Mouse (Mus musculus) myocyte (in vitro differentiated cells): ENCODE results near the gene Sugt1. TPM values are rescaled to one million over a fixed set of nuclear protein-coding genes. Genes with fewer than 3 reads are reported as not detected.

Experiments
- H3K27me3 ChIP-seq: one replicate; pipeline ENCODE4 v1.6.1; 2011; ENCODE audit not compliant: control insufficient read depth, insufficient read depth, insufficient read length
- H3K36me3 ChIP-seq: one replicate; pipeline ENCODE4 v1.6.1; 2011; ENCODE audit not compliant: control insufficient read depth, insufficient read depth
- H3K4me2 ChIP-seq: one replicate; pipeline ENCODE4 v1.6.1; 2011; ENCODE audit warnings: low read depth, control low read depth
- H3K4me3 ChIP-seq: one replicate; pipeline ENCODE4 v1.5.1; 2011; ENCODE audit warnings: mild to moderate bottlenecking, control low read depth, moderate library complexity
- H3K79me2 ChIP-seq: one replicate; pipeline ENCODE4 v1.6.1; 2011; ENCODE audit not compliant: control insufficient read depth, insufficient read depth
- H3ac ChIP-seq: one replicate; pipeline ENCODE4 v1.6.1; 2011; ENCODE audit not compliant: control insufficient read depth, insufficient read length
- CEBPB ChIP-seq: IDR thresholded peaks from 2 replicates; pipeline ENCODE4 v1.6.1; 2011; ENCODE audit warnings: mild to moderate bottlenecking, moderate library complexity; ENCODE audit not compliant: poor library complexity, insufficient read depth, severe bottlenecking
- E2F4 ChIP-seq: IDR thresholded peaks from one replicate; pipeline ENCODE4 v1.6.1; 2011; ENCODE audit warnings: mild to moderate bottlenecking, control low read depth, moderate library complexity; ENCODE audit not compliant: insufficient read depth
- MAX ChIP-seq: IDR thresholded peaks from one replicate; pipeline ENCODE4 v1.6.1; 2011; ENCODE audit warnings: low read depth, mild to moderate bottlenecking, control low read depth
- MYOD1 ChIP-seq, 3 experiments: IDR thresholded peaks; one replicate each; pipeline ENCODE4 v1.6.1; 2011; ENCODE audit warnings: control low read depth in 2 of 3, low read depth in 2 of 3, mild to moderate bottlenecking in 2 of 3, moderate library complexity in 1 of 3; ENCODE audit not compliant: insufficient read length in 2 of 3, control insufficient read depth in 1 of 3
- MYOG ChIP-seq, 3 experiments: IDR thresholded peaks; one replicate each; pipeline ENCODE4 v1.6.1; 2011; ENCODE audit warnings: control low read depth in 2 of 3, low read depth in 2 of 3, mild to moderate bottlenecking in 2 of 3; ENCODE audit not compliant: insufficient read length in 2 of 3, control insufficient read depth in 1 of 3, insufficient read depth in 1 of 3
- POLR2A ChIP-seq: IDR thresholded peaks from one replicate; pipeline ENCODE4 v1.6.1; 2011; ENCODE audit warnings: low read depth, mild to moderate bottlenecking, control low read depth, moderate library complexity; ENCODE audit not compliant: insufficient read length
- POLR2AphosphoS2 ChIP-seq: IDR thresholded peaks from one replicate; pipeline ENCODE4 v1.6.1; 2011; ENCODE audit warnings: low read depth, control low read depth; ENCODE audit not compliant: insufficient read length
- REST ChIP-seq: IDR thresholded peaks from one replicate; pipeline ENCODE4 v1.6.1; 2011; ENCODE audit warnings: mild to moderate bottlenecking, control low read depth, moderate library complexity; ENCODE audit not compliant: insufficient read depth, insufficient read length
- SRF ChIP-seq: IDR thresholded peaks from one replicate; pipeline ENCODE4 v1.6.1; 2011; ENCODE audit warnings: low read depth; ENCODE audit not compliant: control insufficient read depth, insufficient read length
- TCF12 ChIP-seq: IDR thresholded peaks from one replicate; pipeline ENCODE4 v1.6.1; 2011; ENCODE audit warnings: mild to moderate bottlenecking, control low read depth; ENCODE audit not compliant: poor library complexity, insufficient read depth, severe bottlenecking
- TCF3 ChIP-seq: IDR thresholded peaks from one replicate; pipeline ENCODE4 v1.6.1; 2011; ENCODE audit warnings: low read depth, control low read depth; ENCODE audit not compliant: insufficient read length
- USF1 ChIP-seq: IDR thresholded peaks from one replicate; pipeline ENCODE4 v1.6.1; 2011; ENCODE audit warnings: low read depth, mild to moderate bottlenecking, control low read depth, moderate library complexity
- polyA plus RNA-seq: library from polyadenylated mRNA; unstranded; fragments of >200 nt; fragmentation: generic; extraction: Trizol; gene quantifications from one replicate; pipeline ENCODE4 v1.2.1, GENCODE M21; 2012; ENCODE audit warnings: missing spikeins

Gene Sugt1
- polyA plus RNA-seq, 1 experiment: 65.4 TPM

GRCm38 (mm10) chr14:79661005-79661917 is 73.8 kb downstream of the Sugt1 start:
- Histone ChIP-seq H3K4me3 (no peak overlapping the region), H3K27me3 (peaks cover 34% of the 10 kb centered on the region), H3K36me3 (no peaks in the 10 kb centered on the region), H3ac (no peak overlapping the region), H3K4me2 (peak overlapping the region; percentile 47), H3K79me2 (no peaks in the 10 kb centered on the region)
- TF ChIP-seq USF1 (peak; percentile 63), MYOG (IDR thresholded peaks at IDR 0.05; ENCODE audit: control insufficient read depth in 1 of 3, insufficient read depth in 1 of 3, insufficient read length in 2 of 3, low read depth in 2 of 3) (no peak), MYOD1 (IDR thresholded peaks at IDR 0.05; ENCODE audit: control insufficient read depth in 1 of 3, insufficient read length in 2 of 3, low read depth in 2 of 3) (peak in 1 of 3 experiments; percentile 16)

GRCm38 (mm10) chr14:79662001-79662400 is 74.5 kb downstream of the Sugt1 start, which contains the start of gene Cnmd:
Gene Cnmd, minus strand, starts transcription at chr14:79662170.
- TF ChIP-seq E2F4 (no peak), REST (no peak), POLR2AphosphoS2 (no peak), TCF12 (no peak), MYOG (IDR thresholded peaks at IDR 0.05; ENCODE audit: control insufficient read depth in 1 of 3, insufficient read depth in 1 of 3, insufficient read length in 2 of 3, low read depth in 2 of 3) (no peak)
- Histone ChIP-seq H3K27me3 (peaks cover 31% of the 10 kb centered on the region), H3K36me3 (no peaks in the 10 kb centered on the region), H3K79me2 (no peaks in the 10 kb centered on the region), H3ac (no peak within 1 kb of the TSS), H3K4me2 (peak within 1 kb of the TSS; percentile 47), H3K4me3 (no peak within 1 kb of the TSS)

GRCm38 (mm10) chr14:79671008-79671407 is 83.5 kb downstream of the Sugt1 start:
- no peaks in the 10 kb centered on the region for H3K36me3 ChIP-seq
- no peak overlapping the region for H3ac ChIP-seq
- H3K27me3 ChIP-seq: peaks cover 21% of the 10 kb centered on the region
- TF ChIP-seq E2F4 (no peak), MYOD1 (IDR thresholded peaks at IDR 0.05; ENCODE audit: control insufficient read depth in 1 of 3, insufficient read length in 2 of 3, low read depth in 2 of 3) (no peak), CEBPB (no peak), SRF (no peak), POLR2A (no peak), MYOG (IDR thresholded peaks at IDR 0.05; ENCODE audit: control insufficient read depth in 1 of 3, insufficient read depth in 1 of 3, insufficient read length in 2 of 3, low read depth in 2 of 3) (no peak), TCF12 (no peak), MAX (no peak), TCF3 (no peak)
- no peaks in the 10 kb centered on the region for H3K79me2 ChIP-seq
- H3K4me3 ChIP-seq: no peak overlapping the region
- no peak overlapping the region for H3K4me2 ChIP-seq

- Histone ChIP-seq H3K36me3 (no peaks in the 10 kb centered on the region), H3K79me2 (no peaks in the 10 kb centered on the region), H3K4me3 (no peak overlapping the region), H3K27me3 (peaks cover 24% of the 10 kb centered on the region), H3ac (no peak overlapping the region), H3K4me2 (no peak overlapping the region)
- TF ChIP-seq POLR2A (no peak), USF1 (no peak), CEBPB (no peak), TCF3 (no peak), POLR2AphosphoS2 (no peak), SRF (no peak), TCF12 (no peak), MYOG (IDR thresholded peaks at IDR 0.05; ENCODE audit: control insufficient read depth in 1 of 3, insufficient read depth in 1 of 3, insufficient read length in 2 of 3, low read depth in 2 of 3) (no peak), MAX (no peak), REST (no peak), E2F4 (no peak), MYOD1 (IDR thresholded peaks at IDR 0.05; ENCODE audit: control insufficient read depth in 1 of 3, insufficient read length in 2 of 3, low read depth in 2 of 3) (no peak)
These were observed 85.1 kb downstream of the Sugt1 start for GRCm38 (mm10) chr14:79672567-79672966.

- Histone ChIP-seq H3K79me2 (no peaks in the 10 kb centered on the region), H3K27me3 (peaks cover 19% of the 10 kb centered on the region), H3K4me3 (no peak overlapping the region), H3K4me2 (no peak overlapping the region), H3ac (no peak overlapping the region), H3K36me3 (no peaks in the 10 kb centered on the region)
- no peak for TF ChIP-seq E2F4
- no peak for TF ChIP-seq CEBPB
- no peak for TF ChIP-seq POLR2A
- TF ChIP-seq TCF3: no peak
- TF ChIP-seq TCF12: no peak
- TF ChIP-seq MYOD1 (IDR thresholded peaks at IDR 0.05; ENCODE audit: control insufficient read depth in 1 of 3, insufficient read length in 2 of 3, low read depth in 2 of 3): no peak
- no peak for TF ChIP-seq POLR2AphosphoS2
- TF ChIP-seq REST: no peak
- no peak for TF ChIP-seq USF1
- no peak for TF ChIP-seq MAX
- no peak for TF ChIP-seq SRF
- no peak for TF ChIP-seq MYOG (IDR thresholded peaks at IDR 0.05; ENCODE audit: control insufficient read depth in 1 of 3, insufficient read depth in 1 of 3, insufficient read length in 2 of 3, low read depth in 2 of 3)
These were observed 85.9 kb downstream of the Sugt1 start for GRCm38 (mm10) chr14:79673083-79674013.
